Mouse (Mus musculus): ENCODE results near the gene Lrrc1.

The Lrrc1 gene

DNA sequence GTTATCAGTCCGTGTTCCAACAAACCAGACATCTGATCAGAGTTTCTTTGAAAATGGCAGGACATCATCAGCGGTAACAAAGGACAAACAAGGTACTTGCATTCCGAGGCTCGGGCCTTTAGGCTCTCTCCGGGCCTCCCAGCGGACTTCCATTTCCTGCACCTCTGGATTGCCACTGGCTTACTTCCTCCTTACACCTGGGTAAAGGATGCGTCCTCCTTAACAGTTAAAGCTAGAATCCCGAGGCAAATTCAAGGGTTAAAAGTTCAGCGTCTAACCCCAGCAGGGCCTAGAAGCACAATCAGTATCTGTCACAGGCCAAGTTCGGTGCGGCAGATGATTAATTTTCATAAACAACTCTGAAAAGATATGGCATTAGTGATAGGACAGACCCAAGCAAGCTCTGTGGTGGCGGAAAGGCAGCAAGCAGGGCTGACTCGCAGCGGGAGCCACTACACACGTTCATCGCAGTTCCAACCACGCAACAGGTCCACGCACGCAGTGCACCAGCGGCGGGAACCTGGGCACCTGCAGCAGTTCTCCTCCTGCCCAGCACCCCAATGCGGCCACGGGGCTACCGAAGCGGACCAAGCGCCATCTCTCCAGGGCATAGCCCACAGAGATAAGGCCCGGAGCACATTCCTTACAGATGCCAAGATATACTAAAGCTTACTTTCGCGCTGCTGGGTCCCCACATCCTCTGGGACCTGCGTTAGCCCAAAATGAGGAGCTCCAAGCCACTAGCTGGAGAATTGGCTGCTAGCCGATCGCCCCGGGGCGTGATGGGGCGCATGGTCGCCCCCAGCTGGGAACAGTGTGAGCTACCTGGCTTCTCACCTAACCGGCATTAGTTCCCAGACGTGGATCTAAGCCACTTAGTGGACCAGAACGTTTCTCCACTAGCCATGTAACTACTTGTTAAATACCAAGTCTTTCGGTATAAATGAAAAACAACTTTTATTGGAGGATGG is 1.0 kb downstream of the Lrrc1 start:
- DNase-seq (ENCODE audit: low spot score), result peak; percentile 49

DNA sequence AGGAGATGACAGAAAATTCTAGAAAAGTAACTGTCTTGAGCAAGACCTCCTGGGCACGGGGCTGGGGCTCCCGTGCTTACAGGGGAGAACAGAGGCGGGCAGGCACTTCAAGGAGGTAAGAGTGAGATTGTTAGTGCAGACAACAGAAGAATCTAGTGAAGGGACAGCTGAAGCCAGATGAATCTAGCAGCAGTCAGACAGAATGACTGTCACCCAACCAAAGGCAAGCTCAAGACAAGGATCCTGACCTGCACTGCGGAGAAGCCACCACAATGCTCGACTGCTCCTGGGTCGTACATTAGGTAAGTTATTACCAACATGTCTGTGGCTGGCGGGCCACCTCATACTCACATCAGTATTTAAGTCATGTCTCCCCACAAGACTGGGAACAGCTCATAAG is 3.1 kb downstream of the Lrrc1 start:
- no peak for DNase-seq (ENCODE audit: low spot score)

DNA sequence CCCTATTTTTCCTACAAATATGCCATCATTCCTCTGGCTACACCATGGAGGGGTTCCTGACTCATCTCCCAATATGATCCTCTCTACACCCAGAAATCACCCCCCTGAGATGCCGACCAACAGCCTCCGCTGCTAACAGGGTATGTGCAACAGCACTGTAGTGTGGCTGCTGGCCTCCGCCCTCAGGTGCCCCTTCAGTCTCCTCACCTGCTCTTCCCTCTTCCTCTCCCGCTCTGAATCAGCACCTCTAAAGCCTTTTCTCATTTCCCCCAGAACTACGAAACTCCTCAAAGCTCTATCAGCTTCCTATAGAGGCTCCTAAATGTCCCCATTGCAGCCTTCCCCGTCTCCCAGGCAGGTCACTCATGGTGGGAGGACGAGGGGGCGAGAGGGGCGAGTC is 5.4 kb downstream of the Lrrc1 start:
- DNase-seq (ENCODE audit: low spot score), result no peak

DNA sequence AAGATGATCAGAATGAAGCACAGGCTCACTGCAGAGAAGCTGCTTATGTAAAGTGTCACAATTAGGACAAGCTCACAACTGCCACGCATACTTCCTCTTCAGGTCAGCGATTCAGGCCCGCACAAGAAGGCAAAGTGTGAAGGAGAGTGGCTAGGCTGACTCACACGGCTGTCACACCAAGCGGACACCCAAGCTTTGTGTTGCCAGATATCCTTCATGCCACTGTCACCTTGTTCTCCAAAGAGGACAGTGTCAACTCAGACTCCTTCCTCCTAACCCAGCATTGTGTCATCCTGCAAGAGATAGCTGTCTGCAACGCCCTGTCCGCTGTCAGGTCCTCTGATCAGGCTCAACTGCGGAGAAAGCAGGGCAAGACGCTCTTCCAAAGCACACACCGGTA is 7.3 kb downstream of the Lrrc1 start:
- no peak for DNase-seq (ENCODE audit: low spot score)

DNA sequence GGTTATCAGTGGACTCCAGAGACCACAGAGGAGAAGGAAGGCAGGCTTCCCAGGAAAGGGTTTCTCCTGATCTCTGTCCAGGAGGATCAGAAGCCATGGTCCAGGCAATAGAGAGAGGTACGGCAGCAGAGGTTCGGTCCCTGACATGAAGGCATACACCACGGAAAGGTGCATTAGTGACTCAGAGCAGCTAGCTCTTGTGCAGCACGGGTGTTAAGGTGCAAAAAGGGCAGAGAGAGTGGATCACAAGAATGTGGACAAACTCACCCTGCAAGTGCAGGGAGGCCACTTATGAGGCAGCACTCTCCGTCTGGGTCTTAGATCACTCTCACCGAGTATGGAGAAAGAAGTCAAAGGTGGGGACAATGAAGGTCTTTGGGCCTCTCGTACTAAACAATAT is 7.8 kb downstream of the Lrrc1 start:
- DNase-seq (ENCODE audit: low spot score), result no peak

DNA sequence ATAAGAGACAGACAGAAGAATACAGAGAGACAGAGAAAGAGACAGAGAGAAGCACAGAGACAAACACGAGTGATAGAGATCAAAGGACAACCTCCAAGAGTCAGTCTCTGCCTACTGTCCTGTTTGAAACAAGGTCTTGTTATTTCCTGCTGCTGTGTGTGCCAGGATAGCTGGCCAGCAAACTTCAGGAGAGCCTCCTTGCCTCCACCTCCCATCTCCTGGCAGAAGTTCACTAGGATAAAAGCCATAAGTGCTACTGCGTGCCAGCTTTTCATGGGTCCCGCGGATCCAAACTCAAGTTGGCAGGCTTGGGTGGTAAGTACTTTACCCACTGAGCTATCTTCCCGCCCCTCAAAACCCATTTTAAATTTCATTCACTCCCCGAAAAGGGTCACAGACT is 8.4 kb downstream of the Lrrc1 start:
- DNase-seq (ENCODE audit: low spot score), result no peak

DNA sequence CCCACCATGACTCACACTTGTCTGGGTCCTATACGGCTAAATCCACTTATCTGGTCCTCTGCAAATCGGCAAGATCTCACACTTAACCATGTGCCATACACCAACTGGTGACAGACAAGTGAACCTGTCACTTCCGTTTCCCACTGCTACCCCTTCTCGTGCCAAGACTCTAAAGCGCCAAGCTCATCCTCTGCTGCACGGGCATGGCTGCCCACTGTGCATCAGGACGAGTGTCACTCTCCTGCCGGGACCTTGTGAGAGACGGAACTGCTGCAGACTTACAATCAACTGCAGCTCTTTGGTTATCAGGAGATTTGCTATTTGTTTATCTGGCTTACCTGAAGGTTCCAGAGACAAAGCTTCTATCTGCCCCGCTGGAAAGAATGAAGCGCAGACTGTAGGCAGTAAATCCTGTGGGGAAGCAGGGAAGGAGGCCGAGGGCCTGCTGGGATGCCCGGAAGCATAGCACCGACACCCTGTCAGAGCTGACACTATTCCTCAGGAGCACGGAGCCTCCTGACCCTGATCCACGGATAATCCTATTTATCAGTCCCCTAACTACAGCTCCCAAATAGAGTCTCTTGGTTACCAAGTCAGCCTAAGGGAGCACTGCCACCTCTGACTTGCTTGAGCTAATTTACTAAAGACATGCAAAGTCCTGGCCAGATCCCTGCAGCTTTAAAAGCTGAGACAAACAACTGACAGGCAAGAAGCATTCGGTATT is 9.5 kb downstream of the Lrrc1 start:
- peak; percentile 61 for DNase-seq (ENCODE audit: low spot score)

DNA sequence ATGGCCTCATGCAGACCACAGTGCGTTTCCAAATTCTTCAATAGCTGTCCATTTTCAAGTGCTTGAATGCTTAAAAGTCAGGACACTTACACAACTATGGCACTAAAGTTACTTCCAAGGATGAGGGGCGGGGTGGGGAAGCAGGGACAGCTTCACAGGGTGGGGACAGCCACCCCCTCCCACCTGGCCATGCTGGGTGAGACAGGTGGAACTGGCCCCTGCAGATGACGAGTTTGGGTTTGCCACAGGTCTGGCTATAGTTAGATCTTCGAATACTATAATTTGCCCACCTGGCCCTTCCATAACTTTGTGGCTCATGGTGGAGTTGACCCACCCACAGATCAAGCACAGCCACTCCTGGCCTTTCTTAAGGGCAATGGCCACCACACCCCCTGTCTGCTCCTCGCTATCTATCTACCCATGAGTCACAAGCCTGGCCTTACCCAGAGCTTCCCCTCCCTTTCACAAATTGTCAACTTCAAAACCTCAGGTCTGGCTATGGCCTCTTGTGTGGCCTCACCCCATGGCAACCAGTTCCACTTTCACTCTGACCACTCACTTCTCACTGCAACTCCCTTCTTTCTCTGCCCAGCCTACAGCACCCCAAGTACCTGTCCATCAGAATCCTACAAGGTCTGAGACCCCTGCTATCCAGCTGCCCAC is 16.2 kb downstream of the Lrrc1 start:
- DNase-seq (ENCODE audit: low spot score), result no peak

DNA sequence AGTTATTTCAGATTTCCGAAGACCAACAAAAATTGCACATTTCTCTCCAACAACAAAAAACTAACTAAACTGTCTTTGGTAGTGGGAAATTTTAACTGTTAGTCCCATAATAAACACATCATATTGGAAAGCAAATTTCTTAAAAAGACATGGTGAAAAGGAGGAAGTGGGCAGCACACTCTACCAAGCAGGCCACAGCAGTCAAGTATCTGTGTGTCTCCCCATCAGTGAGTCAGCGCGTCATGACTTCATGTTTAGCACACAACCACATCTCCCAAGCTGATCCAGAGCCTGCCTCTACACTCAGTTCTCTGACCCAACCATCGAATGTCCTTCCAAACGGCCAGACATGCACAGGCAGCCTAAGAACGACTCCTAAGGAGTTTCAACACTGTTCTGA is 17.5 kb downstream of the Lrrc1 start:
- no peak for DNase-seq (ENCODE audit: low spot score)

DNA sequence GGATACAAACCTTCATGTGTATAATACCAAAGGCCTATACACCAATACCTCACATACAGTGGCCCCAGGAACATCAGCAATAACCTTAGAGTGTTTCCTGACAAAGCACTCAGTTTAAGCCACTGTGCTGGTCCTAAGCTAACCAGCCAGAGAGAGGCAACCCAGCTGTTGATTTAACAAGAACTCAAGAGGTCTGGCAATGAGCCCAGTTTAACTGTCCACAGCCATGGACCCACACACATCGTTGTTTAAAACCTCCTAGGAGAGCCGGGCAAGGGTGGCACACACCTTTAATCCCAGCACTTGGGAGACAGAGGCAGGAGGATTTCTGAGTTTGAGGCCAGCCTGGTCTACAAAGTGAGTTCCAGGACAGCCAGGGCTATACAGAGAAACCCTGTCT is 18.0 kb downstream of the Lrrc1 start:
- no peak for DNase-seq (ENCODE audit: low spot score)

DNA sequence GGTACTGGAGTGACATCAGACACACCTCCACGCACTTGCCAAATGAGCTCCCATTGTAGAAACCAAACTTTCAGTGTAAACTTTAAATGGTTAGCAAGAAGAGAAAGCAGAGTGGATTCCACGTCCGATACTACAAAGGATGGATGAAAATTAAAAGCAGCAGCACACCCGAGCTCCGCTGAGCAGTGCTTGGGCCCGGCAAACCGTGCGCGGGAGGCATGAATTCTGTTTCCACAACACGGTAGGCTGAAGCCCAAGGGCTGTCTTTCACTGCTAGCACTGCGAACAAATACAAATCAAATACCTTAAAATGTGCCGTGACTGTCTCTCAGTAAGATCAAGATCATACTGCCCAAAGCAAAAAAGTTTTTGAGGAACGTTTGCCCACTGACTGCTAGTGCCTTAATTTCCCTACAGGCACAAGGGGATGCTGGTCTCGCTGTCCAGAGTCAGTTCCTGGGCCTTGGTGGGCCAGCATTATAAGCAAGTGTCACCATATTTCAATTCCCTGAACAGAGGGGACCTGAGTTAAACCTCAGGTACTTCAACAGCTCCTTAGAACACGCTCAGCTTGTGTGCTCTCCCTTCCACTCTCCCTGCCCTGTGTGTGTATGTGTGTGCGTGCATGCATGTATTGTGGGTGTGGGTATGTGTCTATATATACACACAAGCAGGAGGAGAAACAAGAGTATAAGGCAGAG is 18.9 kb downstream of the Lrrc1 start:
- DNase-seq (ENCODE audit: low spot score), result no peak

DNA sequence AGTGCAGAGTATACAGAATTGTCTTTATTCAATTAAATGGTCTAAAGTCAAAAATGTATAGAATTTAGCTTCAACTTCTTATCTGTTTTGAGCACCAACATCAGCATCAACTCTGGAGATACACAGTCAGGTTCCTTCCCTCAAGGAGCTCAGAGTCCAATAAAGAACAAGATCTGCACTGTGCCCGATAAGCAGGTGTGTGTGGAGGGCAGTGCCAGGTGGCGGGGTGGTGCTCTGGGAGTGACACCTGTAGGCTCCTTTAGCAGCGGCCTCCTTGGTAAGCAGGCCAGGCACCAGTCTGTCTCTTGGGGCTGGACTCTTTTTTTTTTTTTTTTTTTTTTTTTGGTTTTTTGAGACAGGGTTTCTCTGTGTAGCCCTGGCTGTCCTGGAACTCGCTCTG is 20.9 kb downstream of the Lrrc1 start:
- no peak for DNase-seq (ENCODE audit: low spot score)

DNA sequence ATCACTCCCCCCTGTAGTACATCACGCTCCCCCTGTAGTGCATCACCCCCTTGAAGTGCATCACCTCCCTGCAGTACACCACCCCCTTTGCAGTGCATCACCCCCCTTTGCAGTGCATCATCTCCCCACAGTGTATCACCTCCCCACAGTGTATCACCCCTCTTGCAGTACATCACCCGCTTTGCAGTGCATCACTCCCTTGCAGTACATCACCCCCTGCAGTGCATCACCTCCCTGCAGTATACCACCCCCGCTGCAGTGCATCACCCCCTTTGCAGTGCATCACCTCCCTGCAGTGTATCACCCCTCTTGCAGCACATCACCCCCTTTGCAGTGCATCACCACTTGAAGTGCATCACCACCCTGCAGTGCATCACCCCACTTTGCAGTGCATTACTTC is 22.2 kb downstream of the Lrrc1 start:
- no peak for DNase-seq (ENCODE audit: low spot score)

DNA sequence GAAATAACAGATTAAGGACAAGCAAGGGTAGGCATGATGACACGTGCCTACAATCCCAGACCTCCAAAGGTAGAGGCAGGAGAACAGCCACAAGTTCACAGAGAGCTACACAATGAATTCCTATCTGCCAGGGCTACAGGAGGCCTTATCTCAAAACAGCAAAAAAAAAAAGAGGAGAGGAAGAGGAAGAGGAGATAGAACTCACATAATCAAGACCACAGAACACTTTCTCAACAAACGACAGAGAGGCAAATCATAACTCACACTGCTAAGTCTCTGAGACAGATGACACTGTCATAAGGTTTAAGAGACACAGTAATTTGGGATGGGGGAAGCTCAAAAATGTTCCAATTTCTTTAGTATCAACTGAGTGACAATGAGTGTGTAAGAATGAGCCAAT is 25.5 kb downstream of the Lrrc1 start:
- no peak for DNase-seq (ENCODE audit: low spot score)

DNA sequence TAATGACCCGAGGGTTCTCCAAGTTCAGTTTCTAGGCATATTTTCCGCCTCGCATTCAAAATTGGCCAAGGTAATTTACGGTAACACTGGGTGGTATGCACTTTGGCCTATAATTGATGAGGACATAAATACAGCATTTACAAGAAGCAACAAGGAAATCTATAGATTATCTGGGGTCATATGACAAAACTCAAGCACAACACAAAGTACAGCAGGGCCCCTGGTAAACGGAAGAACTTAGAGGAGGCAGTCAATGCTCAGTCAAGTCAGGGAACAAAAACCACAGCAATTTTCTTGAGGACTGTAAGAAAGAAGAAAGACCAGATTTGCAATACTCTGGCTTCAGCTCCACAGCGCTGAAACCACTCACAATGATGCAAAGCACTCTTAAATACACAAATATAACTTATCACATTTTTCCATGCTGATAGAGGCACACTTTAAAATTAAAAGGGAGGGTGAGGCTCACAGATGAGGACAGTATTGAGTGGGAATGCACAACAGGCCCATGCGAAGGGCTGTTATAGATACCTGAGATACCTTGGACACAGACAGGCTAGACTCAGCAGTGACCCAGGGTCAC is 27.8 kb downstream of the Lrrc1 start:
- no peak for DNase-seq (ENCODE audit: low spot score)

DNA sequence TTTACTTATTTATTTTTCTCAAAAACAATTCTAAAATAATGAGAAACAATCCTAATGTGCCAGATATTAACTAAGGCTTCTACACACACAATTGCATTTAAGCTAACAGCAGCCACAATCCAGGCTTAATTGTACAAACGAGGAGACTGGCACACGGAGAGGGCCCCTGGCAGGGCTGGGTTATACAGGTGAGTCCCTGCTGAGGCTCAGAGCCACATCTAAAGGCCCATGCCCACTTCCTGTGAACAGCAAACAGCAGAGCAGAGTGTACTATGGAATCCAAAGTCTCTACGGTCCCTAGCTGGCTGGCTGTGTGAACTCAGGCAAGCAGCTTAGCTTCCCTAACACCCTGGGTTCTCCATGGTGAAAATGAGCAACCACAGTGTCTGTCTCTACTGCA is 30.8 kb downstream of the Lrrc1 start:
- no peak for DNase-seq (ENCODE audit: low spot score)

DNA sequence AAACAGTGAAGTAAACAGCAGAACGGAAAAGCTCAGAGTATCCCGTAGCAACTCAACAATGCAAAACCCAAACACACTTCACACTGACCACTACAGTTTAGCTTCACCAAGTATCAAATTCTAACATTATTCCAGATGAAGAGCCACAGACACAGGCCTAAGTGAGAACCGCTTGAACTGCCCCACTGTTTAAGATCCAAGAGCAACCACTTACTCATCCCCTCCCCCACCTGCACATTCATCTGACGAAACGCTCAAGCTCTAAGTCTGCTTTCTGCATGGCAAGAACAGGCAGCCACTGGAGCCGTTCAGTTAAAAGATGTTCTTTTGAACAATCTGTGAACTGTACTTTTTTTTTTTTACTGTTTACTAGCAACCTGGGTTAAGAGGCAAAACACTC is 32.5 kb downstream of the Lrrc1 start:
- peak; percentile 56 for DNase-seq (ENCODE audit: low spot score)

DNA sequence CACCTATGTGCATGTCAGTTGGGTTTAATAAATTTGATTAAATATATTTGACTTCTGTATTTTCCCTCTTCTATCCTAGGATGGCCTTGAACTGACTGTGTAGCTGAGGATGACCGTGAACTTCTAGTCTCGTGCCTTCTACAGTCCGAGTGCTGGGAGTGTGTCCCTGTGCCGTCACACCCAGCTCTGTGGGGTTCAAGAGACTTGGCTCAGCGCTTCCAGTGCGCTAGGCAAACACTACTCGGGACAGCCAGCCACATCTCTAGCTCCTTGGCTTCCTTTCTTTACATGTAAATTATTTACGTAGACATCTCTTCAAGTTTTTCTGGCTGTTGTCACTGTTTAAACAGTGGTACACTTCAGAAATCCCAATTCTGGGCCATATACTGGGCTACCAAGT is 34.1 kb downstream of the Lrrc1 start:
- no peak for DNase-seq (ENCODE audit: low spot score)

DNA sequence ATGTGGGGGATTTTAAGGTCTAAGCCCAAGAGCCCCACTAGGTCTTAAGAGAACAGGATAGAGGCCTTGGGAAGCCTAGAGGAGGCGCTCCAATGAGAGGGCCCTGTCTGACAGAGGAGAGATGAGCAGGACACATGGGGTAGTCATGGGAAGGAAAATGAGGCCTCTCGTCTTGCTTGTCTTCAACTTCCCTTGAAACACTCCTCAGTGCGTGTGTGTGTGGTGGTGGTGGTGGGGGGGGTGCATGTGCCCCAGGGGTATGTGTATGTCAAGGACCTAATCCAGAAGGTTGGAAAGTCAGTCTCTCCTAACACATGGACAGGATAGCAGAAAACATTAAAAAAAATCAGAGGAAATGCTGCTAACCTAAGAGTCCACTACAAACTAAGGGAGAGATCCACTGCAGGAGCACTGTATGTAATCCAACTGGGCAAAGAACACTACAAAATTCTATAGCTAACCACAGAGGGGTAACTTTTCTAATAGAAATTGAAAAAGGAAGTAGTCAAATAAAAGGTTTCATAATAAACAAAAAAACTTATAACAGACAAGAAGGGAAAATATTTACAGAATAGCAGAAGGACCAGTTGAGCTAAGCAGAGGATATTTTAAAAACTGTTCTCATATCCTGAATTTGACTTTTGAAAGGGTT is 36.8 kb downstream of the Lrrc1 start:
- DNase-seq (ENCODE audit: low spot score), result no peak

DNA sequence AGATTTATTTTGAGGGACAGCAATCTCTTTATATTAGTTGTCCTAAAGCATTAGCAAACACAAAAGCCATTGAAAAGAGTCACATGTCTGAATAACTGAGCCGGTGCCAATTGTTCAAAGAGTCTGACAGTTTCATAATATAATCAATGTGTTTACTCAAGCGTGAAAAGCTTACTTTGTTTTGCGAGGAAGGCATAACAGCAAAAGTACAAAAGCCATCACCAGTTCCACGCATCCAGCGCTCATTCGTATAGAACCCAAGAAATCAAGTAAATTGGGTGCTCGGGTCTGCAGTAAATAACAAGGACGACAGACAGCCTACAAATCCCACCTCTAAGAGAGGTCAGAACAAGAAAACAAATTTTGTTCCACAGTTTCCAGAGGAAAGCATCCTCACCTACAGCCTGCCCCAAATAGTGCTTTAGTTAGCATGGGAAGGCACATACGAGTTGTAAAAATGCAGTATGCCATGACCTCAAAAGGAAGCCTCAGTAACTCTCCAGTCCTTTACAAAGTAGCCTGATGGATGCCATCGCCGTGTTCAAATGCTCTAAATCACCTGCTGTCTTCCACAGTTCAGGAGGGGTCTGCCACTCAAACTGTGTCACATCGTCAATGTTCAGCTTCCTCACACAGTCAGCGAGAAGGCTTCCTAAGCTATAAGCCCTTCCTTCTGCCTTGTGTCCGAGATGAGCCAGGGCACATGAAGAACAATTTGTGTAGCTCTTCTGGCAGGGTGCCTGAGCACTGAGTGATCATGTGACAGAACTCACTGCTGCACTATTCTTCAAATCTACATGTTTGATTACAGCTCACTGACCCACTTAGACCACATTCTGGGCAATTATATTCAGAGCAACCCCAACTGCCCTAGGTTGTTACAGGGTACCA is 41.9 kb downstream of the Lrrc1 start:
- peak; percentile 88 for DNase-seq (ENCODE audit: low spot score)

Measured in retina, embryonic 14.5 days (tissue).